Mouse (Mus musculus): ENCODE data around the gene Homer1.
A peak's percentile ranks its signal among the peaks of the same experiment; 100 is the strongest.

GRCm38 (mm10) chr13:93303563-93304250, 4.3 kb downstream of the Homer1 start:
- TF ChIP-seq POLR2A (IDR thresholded peaks at IDR 0.05; ENCODE audit: low read depth, low read length) = peak; percentile 31
- peak; percentile 37; the same call in 1 of the 2 replicates for TF ChIP-seq CTCF (IDR thresholded peaks at IDR 0.05; ENCODE audit: extremely low read depth, insufficient read length, insufficient replicate concordance, low read depth, low read length)
